Mouse (Mus musculus) embryonic facial prominence, embryonic 10.5 days (tissue): ENCODE results near the gene Patj. TPM values are rescaled to one million over a fixed set of nuclear protein-coding genes. Genes with fewer than 3 reads are reported as not detected.
A peak's percentile ranks its signal among the peaks of the same experiment; 100 is the strongest.

ENCODE experiments used
- DNase-seq: peaks from one replicate; pipeline ENCODE4 v3.0.0-alpha.2; 2017; ENCODE audit warnings: low spot score
- H3K27ac ChIP-seq: fragments of 300-500 bp; sonication (generic); replicated peaks from 2 replicates; pipeline ENCODE4 v1.5.1; 2016; ENCODE audit warnings: mild to moderate bottlenecking
- H3K27me3 ChIP-seq: fragments of 300-500 bp; sonication (generic); replicated peaks from 2 replicates; pipeline ENCODE4 v1.6.1; 2016; ENCODE audit warnings: low read depth, mild to moderate bottlenecking; ENCODE audit not compliant: poor library complexity, severe bottlenecking
- H3K36me3 ChIP-seq: fragments of 300-500 bp; sonication (generic); replicated peaks from 2 replicates; pipeline ENCODE4 v1.6.1; 2016; ENCODE audit warnings: mild to moderate bottlenecking, moderate library complexity
- H3K4me1 ChIP-seq: fragments of 300-500 bp; sonication (generic); 2 replicates; pipeline ENCODE4 v1.6.1; 2016
- H3K4me3 ChIP-seq: fragments of 300-500 bp; sonication (generic); 2 replicates; pipeline ENCODE4 v1.5.1; 2016; ENCODE audit warnings: mild to moderate bottlenecking, moderate library complexity
- H3K9me3 ChIP-seq: fragments of 300-500 bp; sonication (generic); 2 replicates; pipeline ENCODE4 v1.6.1; 2016; ENCODE audit warnings: mild to moderate bottlenecking
- WGBS: fragments of 180-500 bp; shearing (Covaris S2); methylation state at CpG from one replicate; pipeline ENCODE4 v1.1.7; 2016; 5-methylcytosine and 5-hydroxymethylcytosine counted together
- polyA plus RNA-seq: library from polyadenylated mRNA; unstranded; fragments of >200 nt; fragmentation: Nextera tagmentation; extraction: Ambion mirVana; gene quantifications from 2 replicates; pipeline ENCODE4 v1.2.1, GENCODE M21; 2016

The Patj gene
- polyA plus RNA-seq, 1 experiment from 2014 or later, result 17.8 TPM

DNA sequence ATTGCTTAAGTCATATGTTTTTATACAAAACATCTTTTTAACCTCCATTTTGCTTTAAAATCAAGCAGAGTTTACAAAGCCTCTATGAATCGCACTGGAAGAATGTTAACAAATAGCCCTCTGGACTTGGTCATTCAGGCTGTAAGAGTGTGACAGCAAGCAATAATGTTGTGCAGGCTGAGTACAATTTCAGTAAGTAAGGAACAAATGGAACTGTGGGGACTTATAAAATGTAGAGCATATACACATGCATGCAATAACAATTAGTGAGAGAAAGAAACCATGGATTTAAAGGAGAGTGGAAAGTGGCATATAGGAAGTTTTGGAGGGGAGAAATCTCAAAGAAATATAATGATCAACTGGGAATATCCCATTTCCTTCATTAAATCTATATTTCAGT, 261.2 kb downstream of the Patj start:
- Histone ChIP-seq H3K9me3 (no peaks in the 10 kb centered on the region), H3K36me3 (no peaks in the 10 kb centered on the region), H3K27me3 (no peaks in the 10 kb centered on the region), H3K4me3 (no peak overlapping the region), H3K27ac (no peak overlapping the region), H3K4me1 (peaks cover 12% of the 10 kb centered on the region)
- WGBS, result 86% methylated on average over 1 of the region's 1 CpGs
- DNase-seq, result no peak

DNA sequence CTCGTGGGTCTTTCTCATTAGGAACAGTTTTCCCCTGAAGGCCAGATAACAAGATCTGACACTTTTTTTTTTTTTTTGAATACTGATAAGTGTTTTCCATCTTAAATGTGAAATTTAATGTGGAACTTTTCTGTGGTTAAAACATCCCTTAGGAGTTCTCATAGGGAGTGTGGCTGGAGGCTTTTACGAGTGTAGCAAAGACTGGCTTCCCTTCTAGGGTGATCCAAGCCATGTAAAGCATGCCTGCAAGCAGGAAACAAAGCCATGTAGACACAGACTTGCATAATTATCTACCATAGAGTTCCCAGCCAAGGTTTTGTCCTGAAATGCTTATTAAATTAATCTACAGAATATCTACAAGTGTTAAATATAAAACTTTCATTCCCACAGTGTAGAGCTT, 263.4 kb downstream of the Patj start:
- peaks cover 5% of the 10 kb centered on the region; the same call in 1 of the 2 replicates for H3K36me3 ChIP-seq
- WGBS, result 82% methylated on average over 2 of the region's 2 CpGs
- no peaks in the 10 kb centered on the region for H3K27me3 ChIP-seq
- H3K9me3 ChIP-seq, result peaks cover 12% of the 10 kb centered on the region; the same call in 1 of the 2 replicates
- no peak for DNase-seq
- no peak overlapping the region for H3K27ac ChIP-seq
- peaks cover 6% of the 10 kb centered on the region for H3K4me1 ChIP-seq
- no peak overlapping the region for H3K4me3 ChIP-seq

DNA sequence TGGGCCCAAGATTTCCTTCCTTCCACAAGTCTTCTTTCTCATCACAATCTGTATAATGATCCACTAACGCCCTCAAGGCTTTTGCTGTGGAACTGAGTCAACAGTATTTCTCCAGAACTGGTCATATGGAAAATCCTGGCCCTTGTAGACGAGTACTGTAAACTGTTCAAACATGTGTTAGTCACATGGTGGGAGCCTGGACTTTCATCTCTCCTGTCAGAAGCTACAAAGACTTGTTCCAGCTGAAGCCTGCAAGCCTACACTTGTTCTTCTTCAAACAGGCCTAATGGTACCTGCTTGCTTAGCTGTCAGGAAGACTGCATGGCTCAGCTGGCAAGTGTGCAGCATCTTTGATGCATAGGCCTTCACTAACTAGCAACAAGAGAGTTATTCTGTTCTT, 264.9 kb downstream of the Patj start:
- no peaks in the 10 kb centered on the region for H3K27me3 ChIP-seq

DNA sequence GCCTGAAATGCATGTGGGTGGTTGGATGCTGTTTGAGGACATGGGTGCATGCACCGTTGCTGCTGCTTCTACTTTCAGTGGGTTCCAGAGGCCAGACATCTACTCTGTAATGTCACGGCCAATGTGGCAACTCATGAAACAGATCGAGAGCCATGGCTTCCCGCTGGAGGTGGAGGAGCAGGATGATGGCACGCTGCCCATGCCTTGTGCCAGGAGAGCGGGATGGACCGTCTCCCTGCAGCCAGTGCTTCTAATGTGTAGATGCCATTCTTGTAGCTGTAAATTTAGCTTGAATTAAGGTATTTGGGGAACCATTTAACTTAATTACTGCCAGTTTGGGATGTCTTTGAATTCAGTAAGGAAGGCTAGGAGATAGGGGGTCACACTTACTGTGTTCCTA, 270.3 kb downstream of the Patj start:
- no peak overlapping the region for H3K27ac ChIP-seq
- peaks cover 14% of the 10 kb centered on the region; the same call in 1 of the 2 replicates for H3K9me3 ChIP-seq
- no peaks in the 10 kb centered on the region for H3K27me3 ChIP-seq
- H3K4me1 ChIP-seq, result peaks cover 6% of the 10 kb centered on the region; the same call in 1 of the 2 replicates
- DNase-seq, result no peak
- H3K4me3 ChIP-seq, result no peak overlapping the region
- WGBS, result 92% methylated on average over 7 of the region's 7 CpGs
- H3K36me3 ChIP-seq, result peaks cover 5% of the 10 kb centered on the region; the same call in 1 of the 2 replicates

More for the DNA sequence above, 264.9 kb downstream of the Patj start:
- Histone ChIP-seq H3K36me3 (peaks cover 5% of the 10 kb centered on the region; the same call in 1 of the 2 replicates), H3K4me3 (no peak overlapping the region), H3K27ac (no peak overlapping the region), H3K9me3 (peaks cover 14% of the 10 kb centered on the region; the same call in 1 of the 2 replicates), H3K4me1 (no peaks in the 10 kb centered on the region)
- 76% methylated on average over 2 of the region's 2 CpGs for WGBS
- no peak for DNase-seq

DNA sequence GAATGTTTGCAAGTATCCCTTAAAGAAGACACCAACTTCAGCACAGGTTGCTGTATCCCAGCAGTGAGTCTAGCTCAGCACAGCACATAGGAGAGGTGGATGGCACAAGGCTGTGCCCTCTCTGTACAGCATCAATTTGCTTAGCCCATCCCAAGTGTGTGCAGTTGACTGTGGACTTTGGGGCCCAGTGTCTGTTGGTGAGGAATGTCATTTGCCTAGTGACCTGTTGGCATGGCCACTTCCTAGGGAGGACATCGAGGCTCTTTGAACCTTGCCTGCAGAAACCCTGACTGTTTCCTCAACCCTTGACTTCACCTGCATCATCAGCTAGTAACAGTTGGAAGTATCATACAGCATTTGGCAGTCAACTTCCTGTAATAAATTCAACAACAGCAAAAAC, 270.9 kb downstream of the Patj start:
- H3K27me3 ChIP-seq, result no peaks in the 10 kb centered on the region
- no peak overlapping the region for H3K4me3 ChIP-seq
- H3K9me3 ChIP-seq, result peaks cover 14% of the 10 kb centered on the region; the same call in 1 of the 2 replicates
- peaks cover 6% of the 10 kb centered on the region; the same call in 1 of the 2 replicates for H3K4me1 ChIP-seq
- no peak for DNase-seq
- 92% methylated on average over 1 of the region's 1 CpGs for WGBS
- H3K27ac ChIP-seq, result no peak overlapping the region
- peaks cover 5% of the 10 kb centered on the region; the same call in 1 of the 2 replicates for H3K36me3 ChIP-seq

DNA sequence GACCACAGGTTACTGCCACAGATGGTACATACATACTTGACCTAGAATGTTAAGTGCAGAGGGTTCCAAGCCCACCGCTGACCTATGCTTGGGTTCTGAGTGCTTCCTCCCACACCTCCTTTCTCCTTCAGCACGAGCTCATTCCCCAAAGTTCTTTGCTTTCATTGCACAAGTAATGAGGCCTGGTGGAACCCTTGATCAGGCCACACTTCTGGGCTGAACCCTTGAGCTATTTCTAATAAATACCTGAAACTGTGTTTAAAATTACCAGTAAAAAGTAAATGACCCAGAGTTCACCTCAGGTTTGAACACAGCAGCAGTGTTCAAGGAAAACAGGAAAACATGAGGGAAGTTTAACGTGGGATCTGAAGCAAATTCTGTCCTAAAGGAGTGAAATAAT, 271.4 kb downstream of the Patj start:
- Histone ChIP-seq H3K27ac (no peak overlapping the region), H3K27me3 (no peaks in the 10 kb centered on the region), H3K9me3 (peaks cover 14% of the 10 kb centered on the region; the same call in 1 of the 2 replicates), H3K36me3 (peaks cover 5% of the 10 kb centered on the region; the same call in 1 of the 2 replicates), H3K4me3 (no peak overlapping the region), H3K4me1 (peaks cover 6% of the 10 kb centered on the region; the same call in 1 of the 2 replicates)
- no peak for DNase-seq
- 84% methylated on average over 3 of the region's 3 CpGs for WGBS

DNA sequence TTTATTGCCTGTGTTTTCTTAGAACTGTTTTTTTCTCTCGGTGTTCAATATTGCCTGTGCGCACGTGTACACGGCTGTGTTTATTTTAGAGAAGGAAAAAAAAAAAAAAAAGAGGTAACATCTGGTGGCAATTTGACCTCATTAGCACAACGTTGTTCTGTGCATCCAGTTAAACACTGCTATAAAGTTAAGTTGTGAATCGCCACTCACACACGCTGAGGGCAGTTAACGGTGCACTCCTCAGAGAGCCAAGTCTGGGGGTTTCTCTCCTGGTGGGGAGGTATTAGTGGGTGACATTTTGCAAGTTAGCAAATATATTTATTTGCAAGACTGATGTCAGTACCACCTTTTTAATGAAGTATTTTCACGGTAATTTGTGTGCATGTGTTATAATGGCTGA, 281.9 kb downstream of the Patj start:
- Histone ChIP-seq H3K27me3 (no peaks in the 10 kb centered on the region), H3K9me3 (no peaks in the 10 kb centered on the region), H3K4me1 (peaks cover 19% of the 10 kb centered on the region), H3K4me3 (0 out of 2 replicates have a peak overlapping the region, but pooled peaks have one; percentile 21), H3K27ac (no peak overlapping the region; the same call in 1 of the 2 replicates), H3K36me3 (no peaks in the 10 kb centered on the region)
- peak; percentile 31 for DNase-seq
- 35% methylated on average over 9 of the region's 9 CpGs for WGBS

DNA sequence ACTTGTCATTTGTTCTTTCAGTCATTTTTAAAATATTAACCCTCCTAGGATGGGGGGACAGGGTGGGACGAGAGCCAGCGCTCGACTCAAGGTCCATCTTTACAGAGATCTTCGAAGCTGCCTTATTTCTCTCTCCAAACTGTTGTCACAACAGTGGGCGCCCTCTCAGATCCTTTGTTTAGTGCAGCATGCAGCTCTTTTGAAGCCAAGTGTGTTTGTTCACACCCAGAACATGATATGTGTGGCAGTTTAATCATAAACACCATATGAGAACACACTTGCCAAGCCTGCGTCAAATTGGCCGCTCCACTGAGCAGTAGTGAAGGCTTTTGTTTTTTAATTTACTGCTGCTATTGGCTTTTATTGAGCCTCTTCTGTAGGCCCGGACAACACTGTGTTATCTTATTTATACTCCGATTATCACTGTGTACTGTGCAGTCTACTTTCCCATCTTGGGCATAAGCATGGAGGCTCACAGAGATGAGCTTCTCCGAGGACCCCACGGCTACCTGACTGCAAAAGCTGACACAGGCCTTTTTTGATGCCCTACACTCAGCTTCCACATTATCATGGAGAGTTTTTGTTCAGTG, 291.2 kb downstream of the Patj start:
- no peak overlapping the region for H3K4me3 ChIP-seq
- no peak for DNase-seq
- H3K36me3 ChIP-seq, result peaks cover 12% of the 10 kb centered on the region
- H3K27me3 ChIP-seq, result no peaks in the 10 kb centered on the region
- no peaks in the 10 kb centered on the region for H3K4me1 ChIP-seq
- H3K27ac ChIP-seq, result no peak overlapping the region
- 92% methylated on average over 11 of the region's 11 CpGs for WGBS
- no peaks in the 10 kb centered on the region for H3K9me3 ChIP-seq

DNA sequence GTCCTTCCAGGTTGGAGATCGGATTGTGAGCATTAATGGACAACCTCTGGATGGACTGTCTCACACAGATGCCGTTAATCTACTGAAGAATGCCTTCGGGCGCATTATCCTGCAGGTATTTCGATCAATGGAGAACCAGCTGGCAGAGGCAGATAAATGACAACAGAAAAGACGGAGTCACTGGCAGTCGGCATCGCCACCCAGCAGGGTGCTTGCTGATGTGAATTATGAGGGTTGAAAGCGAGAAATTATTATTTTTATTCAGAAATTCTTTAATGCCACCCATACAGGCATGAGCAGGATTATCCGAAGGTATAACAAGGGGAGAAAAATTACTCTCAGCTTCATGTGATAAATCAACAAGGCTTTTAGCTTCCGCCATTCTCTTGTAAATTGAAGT, 292.5 kb downstream of the Patj start:
- 84% methylated on average over 11 of the region's 11 CpGs for WGBS
- no peaks in the 10 kb centered on the region for H3K9me3 ChIP-seq
- H3K36me3 ChIP-seq, result peaks cover 12% of the 10 kb centered on the region
- DNase-seq, result no peak
- no peaks in the 10 kb centered on the region for H3K27me3 ChIP-seq
- no peaks in the 10 kb centered on the region for H3K4me1 ChIP-seq
- no peak overlapping the region for H3K27ac ChIP-seq
- no peak overlapping the region for H3K4me3 ChIP-seq

DNA sequence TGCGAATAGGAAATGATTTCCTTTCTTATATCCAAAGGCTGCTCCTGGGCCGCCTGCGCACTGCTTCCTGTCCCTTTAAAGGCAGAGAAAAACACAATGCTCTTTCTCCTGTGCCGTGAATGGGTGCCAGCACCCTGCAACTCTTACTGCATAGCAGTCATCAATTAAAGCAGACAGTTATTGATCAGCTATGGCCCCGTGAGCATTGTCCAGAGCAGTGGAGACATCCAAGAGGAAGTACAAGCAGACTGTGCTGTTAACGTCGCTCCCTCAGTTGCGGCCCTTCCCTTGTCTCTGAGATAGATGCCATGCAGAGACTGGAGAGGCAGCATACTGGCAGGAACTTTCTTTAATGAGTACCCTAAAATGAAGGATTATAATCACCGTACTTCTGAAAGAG, 292.9 kb downstream of the Patj start:
- no peak for DNase-seq
- H3K9me3 ChIP-seq, result no peaks in the 10 kb centered on the region
- H3K4me1 ChIP-seq, result no peaks in the 10 kb centered on the region
- 85% methylated on average over 9 of the region's 9 CpGs for WGBS
- H3K36me3 ChIP-seq, result peaks cover 12% of the 10 kb centered on the region
- H3K27ac ChIP-seq, result no peak overlapping the region
- no peak overlapping the region for H3K4me3 ChIP-seq
- no peaks in the 10 kb centered on the region for H3K27me3 ChIP-seq

DNA sequence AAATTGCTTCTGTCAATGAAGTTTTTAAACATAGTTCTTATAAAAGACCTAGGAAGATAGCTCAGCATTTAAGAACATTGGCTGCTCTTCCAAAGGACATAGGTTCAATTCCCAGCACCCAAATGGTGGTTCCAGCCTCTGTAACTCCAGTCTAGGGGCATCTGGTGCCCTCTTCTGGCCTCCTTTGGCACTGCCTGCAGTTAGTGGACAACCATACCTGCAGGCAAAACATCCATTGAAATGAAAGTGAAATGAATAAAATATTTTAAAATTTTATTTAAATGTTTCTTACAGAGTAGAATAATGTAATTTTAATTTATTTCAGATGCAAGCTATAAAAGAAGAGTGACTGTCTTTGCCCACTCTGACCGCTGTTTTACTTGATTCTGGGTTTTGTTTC, 294.4 kb downstream of the Patj start:
- peaks cover 12% of the 10 kb centered on the region for H3K36me3 ChIP-seq
- no peaks in the 10 kb centered on the region for H3K27me3 ChIP-seq
- no peak for DNase-seq
- 98% methylated on average over 1 of the region's 1 CpGs for WGBS
- H3K9me3 ChIP-seq, result no peaks in the 10 kb centered on the region
- no peaks in the 10 kb centered on the region for H3K4me1 ChIP-seq
- H3K27ac ChIP-seq, result no peak overlapping the region
- H3K4me3 ChIP-seq, result no peak overlapping the region

DNA sequence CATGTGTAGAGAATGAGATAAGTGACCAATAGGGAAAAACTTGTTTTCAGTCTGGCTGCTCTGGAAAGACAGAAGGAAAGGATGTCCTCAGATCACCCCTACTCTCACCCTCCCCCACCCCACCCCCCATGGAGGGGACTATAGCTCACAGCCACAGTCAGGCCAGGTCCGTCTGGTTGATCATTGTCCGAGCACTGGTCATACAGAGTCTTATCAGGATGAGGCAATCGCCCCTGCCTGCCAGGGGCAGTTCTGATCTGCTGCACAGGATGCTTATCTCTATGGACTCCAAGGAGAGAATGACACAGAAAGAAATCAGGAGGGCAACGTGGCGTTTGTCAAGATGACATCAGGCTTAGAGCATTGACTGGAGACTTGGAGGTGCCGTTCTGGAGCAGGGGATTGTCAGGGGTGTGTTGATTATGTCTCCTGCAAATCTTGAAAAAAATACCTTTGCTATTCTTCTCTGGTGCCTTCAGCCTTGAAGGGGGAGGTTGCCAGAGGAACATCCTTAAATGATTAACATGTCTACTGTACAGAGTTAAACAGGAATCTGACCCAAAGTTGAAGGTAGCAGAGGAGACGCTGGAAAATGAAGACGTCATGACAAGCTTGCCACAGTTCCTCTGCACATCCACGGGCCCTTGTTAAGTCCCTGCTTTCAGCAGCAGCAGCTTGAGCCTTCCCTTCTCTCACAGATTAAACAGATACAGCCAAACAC, 298.0 kb downstream of the Patj start:
- DNase-seq, result no peak
- WGBS, result 75% methylated on average over 9 of the region's 9 CpGs
- H3K4me3 ChIP-seq, result no peak overlapping the region

DNA sequence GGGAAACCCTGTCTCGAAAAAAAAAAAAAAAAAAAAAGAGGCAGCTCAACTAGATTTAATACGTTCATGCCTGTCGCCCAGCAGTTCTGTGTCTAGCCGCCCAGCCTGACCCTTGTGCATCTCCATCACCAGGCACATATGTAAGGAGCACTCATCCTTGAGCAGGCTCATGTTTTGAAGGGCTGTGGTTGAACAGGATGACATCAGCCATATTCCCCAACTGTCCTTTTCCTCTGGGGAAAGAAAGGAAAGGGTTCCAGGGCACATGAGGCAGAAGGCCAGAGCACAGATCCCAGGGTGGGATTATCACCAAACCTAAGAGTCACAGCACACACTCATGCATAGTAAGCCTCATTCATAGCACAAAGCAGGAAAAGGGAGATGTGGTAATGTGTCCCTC, 302.3 kb downstream of the Patj start:
- peaks cover 26% of the 10 kb centered on the region for H3K4me1 ChIP-seq
- H3K9me3 ChIP-seq, result no peaks in the 10 kb centered on the region
- no peaks in the 10 kb centered on the region for H3K27me3 ChIP-seq
- 87% methylated on average over 4 of the region's 4 CpGs for WGBS
- H3K36me3 ChIP-seq, result no peaks in the 10 kb centered on the region
- no peak for DNase-seq
- no peak overlapping the region for H3K27ac ChIP-seq
- no peak overlapping the region for H3K4me3 ChIP-seq

More for the DNA sequence above, 298.0 kb downstream of the Patj start:
- Histone ChIP-seq H3K27me3 (no peaks in the 10 kb centered on the region), H3K27ac (no peak overlapping the region), H3K4me1 (peaks cover 1% of the 10 kb centered on the region), H3K9me3 (no peaks in the 10 kb centered on the region), H3K36me3 (peaks cover 12% of the 10 kb centered on the region)
